Mouse (Mus musculus): ENCODE results near the gene Zdhhc18.

Gene Zdhhc18

GRCm38 (mm10) chr4:133559846-133560245 lies 90.1 kb downstream of the Zdhhc18 start:
- DNase-seq (ENCODE audit: low read depth in 2 of 2, low spot score in 2 of 2): no peak

GRCm38 (mm10) chr4:133557041-133557717 lies 92.8 kb downstream of the Zdhhc18 start:
- DNase-seq (ENCODE audit: low read depth in 2 of 2, low spot score in 2 of 2): no peak
